Mouse (Mus musculus) adrenal gland, adult 18-20 months (tissue): ENCODE measurements around the gene Id2. TPM values are rescaled to one million over a fixed set of nuclear protein-coding genes. Genes with fewer than 3 reads are reported as not detected.
A peak's percentile ranks its signal among the peaks of the same experiment; 100 is the strongest.

Source experiments
- DNase-seq, 2 experiments: peaks; one replicate each; pipeline ENCODE4 v3.0.0; 2021 to 2022; ENCODE audit warnings: low spot score in 2 of 2
- total RNA-seq, 2 experiments: library from RNA; stranded (reverse); gene quantifications; 1 replicate in 1 of 2; 2 replicates in 1 of 2; pipeline ENCODE4 v1.2.3; 2021

Id2 gene
- total RNA-seq, 2 experiments from 2014 or later: 404 to 543 TPM

- DNase-seq: peak in 1 of 2 experiments; percentile 61
Measured at GRCm38 (mm10) chr12:25109971-25110681, 13.2 kb upstream of the Id2 start.

- no peak for DNase-seq
Measured at GRCm38 (mm10) chr12:25108865-25109264, 11.9 kb upstream of the Id2 start.

GRCm38 (mm10) chr12:25104541-25104940 is 7.6 kb upstream of the Id2 start:
- DNase-seq: no peak

GRCm38 (mm10) chr12:25103911-25104310 is 7.0 kb upstream of the Id2 start:
- DNase-seq: no peak

- peak in 1 of 2 experiments; percentile 42 for DNase-seq
Measured at GRCm38 (mm10) chr12:25101389-25101788, 4.4 kb upstream of the Id2 start.

GRCm38 (mm10) chr12:25100411-25101217 is 3.7 kb upstream of the Id2 start:
- peak; percentile 60 to 66 for DNase-seq

- peak in 1 of 2 experiments; percentile 59 for DNase-seq
Measured at GRCm38 (mm10) chr12:25099563-25100408, 2.8 kb upstream of the Id2 start.

GRCm38 (mm10) chr12:25099313-25099562 is 2.3 kb upstream of the Id2 start:
- no peak for DNase-seq

GRCm38 (mm10) chr12:25098561-25099312 is 1.8 kb upstream of the Id2 start:
- peak; percentile 94 for DNase-seq

- no peak for DNase-seq
Measured at GRCm38 (mm10) chr12:25098161-25098550, 1.2 kb upstream of the Id2 start.

- DNase-seq: peak; percentile 43 to 54
Measured at GRCm38 (mm10) chr12:25097210-25098160, 545 bp upstream of the Id2 start.

GRCm38 (mm10) chr12:25096640-25097051 is 294 bp downstream of the Id2 start:
- DNase-seq: no peak

GRCm38 (mm10) chr12:25095974-25096639 is 833 bp downstream of the Id2 start:
- peak; percentile 99 to 100 for DNase-seq

GRCm38 (mm10) chr12:25095538-25095937 is 1.4 kb downstream of the Id2 start:
- DNase-seq: peak in 1 of 2 experiments; percentile 49

- peak in 1 of 2 experiments; percentile 47 for DNase-seq
Measured at GRCm38 (mm10) chr12:25094621-25095521, 2.1 kb downstream of the Id2 start.

GRCm38 (mm10) chr12:25093241-25093774 is 3.6 kb downstream of the Id2 start:
- DNase-seq: peak in 1 of 2 experiments; percentile 56

- peak; percentile 56 to 68 for DNase-seq
Measured at GRCm38 (mm10) chr12:25092751-25093211, 4.2 kb downstream of the Id2 start.
